Mouse (Mus musculus): Measurements from ENCODE around the gene Spast. TPM values are rescaled to one million over a fixed set of nuclear protein-coding genes. Genes with fewer than 3 reads are reported as not detected.
A peak's percentile ranks its signal among the peaks of the same experiment; 100 is the strongest.

The Spast gene
- total RNA-seq, 2 experiments from 2014 or later: 53.4 to 55.1 TPM

GRCm38 (mm10) chr17:74331049-74331676, 7.6 kb upstream of the Spast start:
- intact Hi-C loops (cut with DNase I): no loop called here
- DNase-seq (ENCODE audit: extremely low spot score in 1 of 2, low spot score in 2 of 2): no peak
- Histone ChIP-seq H3K27ac (no peak overlapping the region), H3K4me3 (no peak overlapping the region)
- no peak for TF ChIP-seq CTCF (IDR thresholded peaks at IDR 0.05)

- TF ChIP-seq CTCF (IDR thresholded peaks at IDR 0.05): no peak
- peak; percentile 95 for DNase-seq (ENCODE audit: extremely low spot score in 1 of 2, low spot score in 2 of 2)
- intact Hi-C loops (cut with DNase I): loop anchor here (1.0 to 5.0 kb wide), 5 partner anchors 22 to 1214 kb away; partner anchors contain the start of genes Birc6, Fam98a, Memo1 and Slc30a6
- Histone ChIP-seq H3K4me3 (peak overlapping the region; percentile 68), H3K27ac (peak overlapping the region; percentile 77)
Observed at GRCm38 (mm10) chr17:74338225-74338931, 409 bp upstream of the Spast start.

GRCm38 (mm10) chr17:74341151-74341550, 2.4 kb downstream of the Spast start:
- intact Hi-C loops (cut with DNase I): no loop called here
- H3K27ac ChIP-seq: no peak overlapping the region
- no peak for TF ChIP-seq CTCF (IDR thresholded peaks at IDR 0.05)
- no peak for DNase-seq (ENCODE audit: extremely low spot score in 1 of 2, low spot score in 2 of 2)
- no peak overlapping the region for H3K4me3 ChIP-seq

- DNase-seq (ENCODE audit: extremely low spot score in 1 of 2, low spot score in 2 of 2): no peak
- Histone ChIP-seq H3K4me3 (no peak overlapping the region), H3K27ac (no peak overlapping the region)
- no peak for TF ChIP-seq CTCF (IDR thresholded peaks at IDR 0.05)
- intact Hi-C loops (cut with DNase I): no loop called here
Observed at GRCm38 (mm10) chr17:74363592-74363991, 24.8 kb downstream of the Spast start.

GRCm38 (mm10) chr17:74376916-74377315, 38.1 kb downstream of the Spast start:
- intact Hi-C loops (cut with DNase I): no loop called here
- TF ChIP-seq CTCF (IDR thresholded peaks at IDR 0.05): no peak
- DNase-seq (ENCODE audit: extremely low spot score in 1 of 2, low spot score in 2 of 2): no peak
- Histone ChIP-seq H3K4me3 (no peak overlapping the region), H3K27ac (no peak overlapping the region)

GRCm38 (mm10) chr17:74386657-74387056, 47.9 kb downstream of the Spast start:
- intact Hi-C loops (cut with DNase I): no loop called here

GRCm38 (mm10) chr17:74389847-74390246, 51.1 kb downstream of the Spast start:
- Histone ChIP-seq H3K27ac (no peak overlapping the region), H3K4me3 (no peak overlapping the region)
- intact Hi-C loops (cut with DNase I): no loop called here
- DNase-seq (ENCODE audit: extremely low spot score in 1 of 2, low spot score in 2 of 2): no peak
- no peak; the same call in none of the 2 replicates for TF ChIP-seq CTCF (IDR thresholded peaks at IDR 0.05)

More at GRCm38 (mm10) chr17:74386657-74387056, 47.9 kb downstream of the Spast start:
- DNase-seq (ENCODE audit: extremely low spot score in 1 of 2, low spot score in 2 of 2): no peak
- Histone ChIP-seq H3K27ac (no peak overlapping the region), H3K4me3 (no peak overlapping the region)
- no peak for TF ChIP-seq CTCF (IDR thresholded peaks at IDR 0.05)

GRCm38 (mm10) chr17:74394381-74394780, 55.6 kb downstream of the Spast start:
- H3K4me3 ChIP-seq: no peak overlapping the region
- no peak for TF ChIP-seq CTCF (IDR thresholded peaks at IDR 0.05)
- DNase-seq (ENCODE audit: extremely low spot score in 1 of 2, low spot score in 2 of 2): no peak
- H3K27ac ChIP-seq: no peak overlapping the region
- intact Hi-C loops (cut with DNase I): loop anchor here (2.0 kb wide), 1 partner anchor 56 kb away; the partner anchor contains the start of gene Spast

- TF ChIP-seq CTCF (IDR thresholded peaks at IDR 0.05): no peak
- no peak for DNase-seq (ENCODE audit: extremely low spot score in 1 of 2, low spot score in 2 of 2)
- intact Hi-C loops (cut with DNase I): loop anchor here (2.0 to 5.0 kb wide), 3 partner anchors 56 to 322 kb away; partner anchors contain the start of genes Spast, Ttc27 and Yipf4
- H3K4me3 ChIP-seq: peak overlapping the region; percentile 89
- peak overlapping the region; percentile 44; the same call in 1 of the 2 replicates for H3K27ac ChIP-seq
Observed at GRCm38 (mm10) chr17:74394855-74395254, 56.1 kb downstream of the Spast start.

GRCm38 (mm10) chr17:74395383-74396065, 56.7 kb downstream of the Spast start, which contains the start of gene Slc30a6:
Slc30a6 (plus strand) TSS chr17:74395608.
- peak within 1 kb of the TSS; percentile 81 for H3K27ac ChIP-seq
- intact Hi-C loops (cut with DNase I): loop anchor here (2.0 to 5.0 kb wide), 3 partner anchors 57 to 322 kb away; partner anchors contain the start of genes Spast, Ttc27 and Yipf4
- H3K4me3 ChIP-seq: peak within 1 kb of the TSS; percentile 89
- TF ChIP-seq CTCF (IDR thresholded peaks at IDR 0.05): no peak
- DNase-seq (ENCODE audit: extremely low spot score in 1 of 2, low spot score in 2 of 2): peak; percentile 95 to 97

- Histone ChIP-seq H3K4me3 (no peak overlapping the region), H3K27ac (no peak overlapping the region)
- no peak for TF ChIP-seq CTCF (IDR thresholded peaks at IDR 0.05)
- intact Hi-C loops (cut with DNase I): loop anchor here (5.0 kb wide), 2 partner anchors 91 to 321 kb away; partner anchors contain the start of genes Ttc27 and Yipf4
- DNase-seq (ENCODE audit: extremely low spot score in 1 of 2, low spot score in 2 of 2): no peak
Observed at GRCm38 (mm10) chr17:74396766-74397165, 58.0 kb downstream of the Spast start.
